Mouse (Mus musculus) liver, embryonic 14.5 days (tissue): ENCODE data around the gene Gpr179.

ENCODE experiments used
- CTCF ChIP-seq: IDR thresholded peaks from 2 replicates; pipeline ENCODE4 v1.5.1; 2016; ENCODE audit warnings: antibody characterized with exemption, low read depth, control low read depth
- EP300 ChIP-seq: IDR thresholded peaks from 2 replicates; pipeline ENCODE4 v1.6.1; 2016; ENCODE audit warnings: antibody characterized with exemption, low read depth

GRCm38 (mm10) chr11:97301406-97301805, 50.5 kb downstream of the Gpr179 start:
- TF ChIP-seq CTCF (no peak), EP300 (no peak)
